Mouse (Mus musculus): ENCODE results near the gene Fam20a.
"Not testable (repeated sequence)": the region's sequence is repeated elsewhere in the genome, so short reads cannot be mapped to it uniquely, and the experiment has no call there.

The Fam20a gene

GRCm38 (mm10) chr11:109676621-109677373 lies 45.3 kb downstream of the Fam20a start:
- DNase-seq = no peak

- DNase-seq = no peak
Measured at GRCm38 (mm10) chr11:109675771-109676170, 46.3 kb downstream of the Fam20a start.

- DNase-seq = no peak
Measured at GRCm38 (mm10) chr11:109675208-109675607, 46.9 kb downstream of the Fam20a start.

- DNase-seq = no peak
Measured at GRCm38 (mm10) chr11:109674542-109674941, 47.5 kb downstream of the Fam20a start.

- no peak for DNase-seq
Measured at GRCm38 (mm10) chr11:109673741-109674140, 48.3 kb downstream of the Fam20a start.

- no peak for DNase-seq
Measured at GRCm38 (mm10) chr11:109672881-109673739, 49.0 kb downstream of the Fam20a start.

- DNase-seq = no peak
Measured at GRCm38 (mm10) chr11:109672396-109672795, 49.7 kb downstream of the Fam20a start.

- DNase-seq = no peak
Measured at GRCm38 (mm10) chr11:109672021-109672324, 50.1 kb downstream of the Fam20a start.

GRCm38 (mm10) chr11:109671136-109672020 lies 50.7 kb downstream of the Fam20a start:
- no peak for DNase-seq

GRCm38 (mm10) chr11:109670026-109670916 lies 51.8 kb downstream of the Fam20a start:
- DNase-seq = peak; percentile 16

- no peak for DNase-seq
Measured at GRCm38 (mm10) chr11:109669149-109669708, 52.9 kb downstream of the Fam20a start.

GRCm38 (mm10) chr11:109668115-109668725 lies 53.9 kb downstream of the Fam20a start:
- DNase-seq = no peak

- no peak for DNase-seq
Measured at GRCm38 (mm10) chr11:109667371-109667770, 54.7 kb downstream of the Fam20a start.

GRCm38 (mm10) chr11:109666411-109666810 lies 55.7 kb downstream of the Fam20a start:
- DNase-seq = no peak

- DNase-seq = no peak
Measured at GRCm38 (mm10) chr11:109665424-109665823, 56.7 kb downstream of the Fam20a start.

- DNase-seq = no peak
Measured at GRCm38 (mm10) chr11:109664293-109664692, 57.8 kb downstream of the Fam20a start.

GRCm38 (mm10) chr11:109660526-109660925 lies 61.6 kb downstream of the Fam20a start:
- not testable (repeated sequence) for DNase-seq

GRCm38 (mm10) chr11:109656232-109656631 lies 65.8 kb downstream of the Fam20a start:
- DNase-seq = no peak

- no peak for DNase-seq
Measured at GRCm38 (mm10) chr11:109654581-109654980, 67.5 kb downstream of the Fam20a start.

- DNase-seq = no peak
Measured at GRCm38 (mm10) chr11:109653201-109653600, 68.9 kb downstream of the Fam20a start.

GRCm38 (mm10) chr11:109652505-109652904 lies 69.6 kb downstream of the Fam20a start:
- no peak for DNase-seq
